Mouse (Mus musculus) forebrain, embryonic 15.5 days (tissue): Measurements from ENCODE around the gene Nsmf. TPM values are rescaled to one million over a fixed set of nuclear protein-coding genes. Genes with fewer than 3 reads are reported as not detected.

Experiments used
- ATAC-seq: fragments of 200-750 bp; cut with Nextera tagmentation; replicated peaks from 2 replicates; pipeline ENCODE4 v1.8.0; 2017; ENCODE audit warnings: mild to moderate bottlenecking, moderate TSS enrichment, moderate library complexity
- H3K27ac ChIP-seq: fragments of 300-500 bp; sonication (generic); replicated peaks from 2 replicates; pipeline ENCODE4 v1.5.1; 2015; ENCODE audit warnings: mild to moderate bottlenecking, inconsistent platforms
- H3K27me3 ChIP-seq: fragments of 300-500 bp; sonication (generic); 2 replicates; pipeline ENCODE4 v1.6.1; 2015; ENCODE audit warnings: inconsistent platforms
- H3K36me3 ChIP-seq: fragments of 300-500 bp; sonication (generic); 2 replicates; pipeline ENCODE4 v1.6.1; 2015; ENCODE audit warnings: mild to moderate bottlenecking, inconsistent platforms
- H3K4me1 ChIP-seq: fragments of 300-500 bp; sonication (generic); 2 replicates; pipeline ENCODE4 v1.6.1; 2015; ENCODE audit warnings: inconsistent platforms
- H3K4me2 ChIP-seq: fragments of 300-500 bp; sonication (generic); replicated peaks from 2 replicates; pipeline ENCODE4 v1.6.1; 2015; ENCODE audit warnings: mild to moderate bottlenecking, inconsistent platforms
- H3K4me3 ChIP-seq: fragments of 300-500 bp; sonication (generic); 2 replicates; pipeline ENCODE4 v1.5.1; 2015; ENCODE audit warnings: mild to moderate bottlenecking, inconsistent platforms
- H3K9ac ChIP-seq: fragments of 300-500 bp; sonication (generic); replicated peaks from 2 replicates; pipeline ENCODE4 v1.6.1; 2015; ENCODE audit warnings: mild to moderate bottlenecking, inconsistent platforms
- H3K9me3 ChIP-seq: fragments of 300-500 bp; sonication (generic); 2 replicates; pipeline ENCODE4 v1.6.1; 2016; ENCODE audit warnings: inconsistent platforms
- WGBS: fragments of 180-500 bp; shearing (Covaris S2); methylation state at CpG from one replicate; pipeline ENCODE4 v1.1.7; 2015; ENCODE audit warnings: mixed read lengths; 5-methylcytosine and 5-hydroxymethylcytosine counted together
- polyA plus RNA-seq: library from polyadenylated mRNA; unstranded; fragments of >200 nt; fragmentation: Nextera tagmentation; extraction: Ambion mirVana; gene quantifications from 2 replicates; pipeline ENCODE4 v1.2.1, GENCODE M21; 2015

Nsmf gene
- polyA plus RNA-seq, 1 experiment from 2014 or later, result 209 TPM

DNA sequence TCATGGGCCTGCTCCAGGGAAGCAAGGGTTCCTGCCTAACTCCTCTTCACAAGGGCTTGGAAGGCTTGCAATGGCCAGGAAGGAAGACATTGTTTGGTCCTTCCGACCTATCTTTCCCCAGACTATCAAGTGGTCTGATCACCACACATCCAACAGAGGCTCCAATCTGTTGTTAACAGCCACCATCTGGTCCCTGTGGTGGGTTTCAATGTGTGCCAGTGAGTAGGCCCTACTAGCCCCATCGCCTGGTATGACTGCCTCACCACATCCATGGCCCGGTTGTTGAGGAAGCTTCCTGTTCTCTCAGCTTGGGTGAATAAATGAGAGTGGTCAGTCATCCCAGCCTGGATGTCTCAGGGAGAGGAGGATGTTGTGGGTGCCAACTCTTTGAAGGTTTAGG is 34.5 kb downstream of the Nsmf start:
- Histone ChIP-seq H3K9me3 (no peaks in the 10 kb centered on the region), H3K36me3 (no peaks in the 10 kb centered on the region), H3K9ac (no peak overlapping the region), H3K27me3 (no peaks in the 10 kb centered on the region), H3K4me1 (no peaks in the 10 kb centered on the region), H3K4me2 (no peak overlapping the region), H3K27ac (no peak overlapping the region), H3K4me3 (no peak overlapping the region)
- 92% methylated on average over 3 of the region's 3 CpGs for WGBS
- no peak for ATAC-seq

DNA sequence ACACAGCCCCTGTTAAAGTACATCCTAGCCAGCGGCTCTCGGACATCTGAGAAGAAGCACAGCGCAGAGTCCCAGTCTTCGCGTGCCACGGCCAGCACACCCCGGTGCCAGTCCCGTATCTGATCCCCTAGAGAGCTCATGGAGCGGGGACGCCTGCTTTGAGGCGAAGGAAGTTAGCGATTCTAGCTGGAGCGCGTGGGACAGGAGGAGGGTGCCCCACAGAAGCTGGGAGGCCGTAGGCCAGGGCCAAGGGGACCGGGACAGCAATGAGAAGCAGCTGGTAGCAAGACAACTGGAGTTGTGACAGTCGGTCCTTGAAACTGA is 40.6 kb downstream of the Nsmf start:
- no peaks in the 10 kb centered on the region for H3K9me3 ChIP-seq
- H3K4me2 ChIP-seq, result no peak overlapping the region
- H3K4me3 ChIP-seq, result no peak overlapping the region
- peaks cover 4% of the 10 kb centered on the region; the same call in 1 of the 2 replicates for H3K4me1 ChIP-seq
- H3K9ac ChIP-seq, result no peak overlapping the region
- WGBS, result 48% methylated on average over 17 of the region's 17 CpGs
- no peak overlapping the region for H3K27ac ChIP-seq
- no peaks in the 10 kb centered on the region for H3K27me3 ChIP-seq
- no peak for ATAC-seq
- no peaks in the 10 kb centered on the region for H3K36me3 ChIP-seq

DNA sequence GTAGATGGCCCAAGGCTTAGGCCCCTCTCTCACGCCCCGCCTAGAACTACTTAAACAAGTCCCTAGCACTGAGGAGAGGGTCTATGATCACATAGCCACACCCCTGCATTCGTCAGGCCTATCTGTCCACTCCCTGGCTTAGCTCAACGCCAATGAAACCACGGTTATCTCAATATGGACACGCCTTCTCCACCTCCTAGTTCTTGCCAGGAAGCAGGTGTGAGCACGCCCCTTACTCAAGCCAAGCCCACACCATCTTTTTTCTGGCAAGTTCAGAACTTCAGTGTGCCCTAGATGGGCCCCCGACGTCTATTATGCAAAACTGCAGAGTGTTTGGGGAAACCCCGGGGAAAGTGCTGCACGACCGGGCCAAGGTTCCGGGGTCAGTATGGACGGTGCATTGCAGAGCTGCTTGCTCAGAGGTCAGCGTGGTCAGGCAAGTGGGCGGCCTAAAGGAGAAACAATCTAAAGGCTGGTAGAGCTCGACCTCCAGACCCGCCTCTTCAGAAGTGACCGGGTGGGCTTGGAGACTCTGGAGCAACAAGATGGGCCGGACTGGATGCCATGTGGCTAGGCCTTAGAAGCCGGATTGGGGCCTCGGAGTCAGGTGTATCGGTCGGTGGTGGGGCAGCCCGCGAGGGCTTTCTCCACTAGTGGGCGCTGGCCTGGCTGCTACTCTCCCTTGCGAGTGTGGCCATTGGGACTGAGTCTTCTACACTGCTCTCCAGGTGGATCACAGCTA is 41.1 kb downstream of the Nsmf start, which contains the start of gene Noxa1:
Gene Noxa1 (minus strand): TSS at position 41 of the 742 bp plus-strand sequence.
- Histone ChIP-seq H3K4me2 (no peak within 1 kb of the TSS), H3K4me3 (no peak within 1 kb of the TSS), H3K27ac (no peak within 1 kb of the TSS), H3K9me3 (no peaks in the 10 kb centered on the region), H3K36me3 (no peaks in the 10 kb centered on the region), H3K27me3 (no peaks in the 10 kb centered on the region), H3K9ac (no peak within 1 kb of the TSS), H3K4me1 (peaks cover 9% of the 10 kb centered on the region)
- 49% methylated on average over 28 of the region's 28 CpGs for WGBS
- no peak for ATAC-seq

DNA sequence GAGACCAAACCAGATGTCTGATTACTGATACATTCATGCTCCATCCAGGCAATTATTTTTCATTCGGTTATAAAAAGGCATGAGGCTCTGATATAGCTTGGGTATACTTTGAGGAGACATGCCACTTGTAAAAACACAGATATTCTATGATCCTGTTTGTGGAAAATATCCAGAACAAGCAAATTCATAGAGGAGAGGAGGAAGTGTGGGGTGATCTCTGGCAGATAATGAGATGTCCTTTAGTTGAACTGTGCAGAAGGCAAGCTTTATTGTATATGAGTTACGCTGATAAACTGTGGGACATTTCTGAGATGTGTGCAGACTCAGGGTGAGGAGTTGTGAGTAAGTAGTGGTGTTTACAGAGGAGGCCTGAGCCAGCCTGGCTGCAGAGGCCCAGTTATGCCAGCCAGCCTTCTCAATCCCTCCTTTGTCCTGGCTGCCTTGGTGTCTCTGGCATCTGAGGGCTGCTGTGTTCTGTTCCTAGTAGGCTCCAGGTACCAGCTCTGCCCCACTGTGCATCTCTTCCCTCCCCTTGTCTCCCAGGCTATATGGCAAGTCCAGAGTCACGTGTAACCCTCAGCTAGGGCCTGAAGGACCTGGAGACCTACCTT is 44.0 kb downstream of the Nsmf start:
- no peak overlapping the region for H3K4me3 ChIP-seq
- no peak overlapping the region for H3K4me2 ChIP-seq
- peaks cover 10% of the 10 kb centered on the region for H3K4me1 ChIP-seq
- no peaks in the 10 kb centered on the region for H3K9me3 ChIP-seq
- H3K27ac ChIP-seq, result no peak overlapping the region
- no peak overlapping the region for H3K9ac ChIP-seq
- no peak for ATAC-seq
- no peaks in the 10 kb centered on the region for H3K27me3 ChIP-seq
- no peaks in the 10 kb centered on the region for H3K36me3 ChIP-seq
- WGBS, result 78% methylated on average over 3 of the region's 3 CpGs

DNA sequence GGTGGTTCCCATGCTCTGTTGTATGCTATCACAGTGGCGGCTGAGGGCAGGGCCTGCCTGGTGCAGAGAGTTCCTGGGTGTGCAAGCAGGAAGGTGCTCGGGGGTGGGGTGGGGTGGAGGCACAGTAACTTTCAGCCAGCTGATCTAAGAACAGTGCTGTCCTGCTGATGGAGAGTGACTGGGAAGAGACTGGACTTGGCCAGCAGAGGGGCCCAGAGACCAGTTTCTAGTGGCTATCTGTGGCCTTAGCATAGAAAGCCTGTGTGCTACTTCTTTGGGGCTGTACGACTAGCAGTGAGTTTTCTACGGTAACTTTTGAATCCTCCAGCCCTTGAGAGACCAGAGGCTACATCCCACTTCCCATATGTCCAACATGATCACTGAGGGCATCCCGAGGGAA is 44.8 kb downstream of the Nsmf start:
- peak; percentile 46 for ATAC-seq
- no peak overlapping the region for H3K27ac ChIP-seq
- no peak overlapping the region for H3K9ac ChIP-seq
- H3K4me1 ChIP-seq, result peaks cover 10% of the 10 kb centered on the region
- no peaks in the 10 kb centered on the region for H3K9me3 ChIP-seq
- no peak overlapping the region for H3K4me2 ChIP-seq
- H3K27me3 ChIP-seq, result no peaks in the 10 kb centered on the region
- 38% methylated on average over 5 of the region's 5 CpGs for WGBS
- no peak overlapping the region for H3K4me3 ChIP-seq
- no peaks in the 10 kb centered on the region for H3K36me3 ChIP-seq

DNA sequence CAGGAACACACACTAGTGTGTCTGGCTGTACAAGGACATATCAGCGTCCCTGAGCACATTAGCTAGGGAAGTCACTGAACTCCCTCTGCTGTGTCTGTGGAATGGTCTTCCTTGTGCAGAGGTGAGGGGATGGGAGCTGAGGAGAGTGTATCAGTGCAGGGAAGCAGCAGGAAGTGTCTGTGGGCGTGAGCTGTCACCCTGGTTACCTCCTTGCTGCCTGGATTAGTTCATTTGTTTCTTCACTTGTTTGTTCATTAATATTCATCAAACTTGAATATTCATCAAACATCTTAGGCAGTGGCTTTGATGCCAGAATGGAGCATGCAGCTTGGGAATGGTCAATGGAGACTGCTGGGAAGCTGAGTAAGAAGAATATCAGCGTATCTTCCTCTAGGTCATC is 45.5 kb downstream of the Nsmf start:
- Histone ChIP-seq H3K4me3 (no peak overlapping the region), H3K9ac (no peak overlapping the region), H3K27ac (no peak overlapping the region), H3K4me2 (no peak overlapping the region), H3K36me3 (no peaks in the 10 kb centered on the region), H3K4me1 (peaks cover 10% of the 10 kb centered on the region), H3K27me3 (no peaks in the 10 kb centered on the region), H3K9me3 (no peaks in the 10 kb centered on the region)
- 41% methylated on average over 3 of the region's 3 CpGs for WGBS
- ATAC-seq, result peak; percentile 66; the same call in 1 of the 2 replicates

DNA sequence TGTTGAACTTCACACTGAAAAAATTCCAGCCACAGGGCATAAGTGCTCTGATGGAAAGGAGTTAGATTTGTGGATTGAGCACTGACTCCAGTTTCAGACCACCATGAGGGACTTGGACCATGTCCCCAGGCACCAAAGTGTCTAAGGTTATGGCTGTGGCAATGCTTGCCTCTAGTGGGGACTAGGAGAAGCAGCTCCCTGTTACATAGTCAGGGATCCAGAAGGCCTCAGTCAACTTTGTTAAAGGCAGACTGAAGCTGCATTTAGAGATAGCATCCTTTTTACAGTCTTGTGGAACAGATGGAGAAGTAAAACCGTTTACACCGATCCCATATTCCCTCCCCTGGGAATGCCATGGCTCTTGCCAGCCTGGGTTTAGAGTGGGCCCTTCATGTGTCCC is 50.0 kb downstream of the Nsmf start:
- no peak for ATAC-seq
- Histone ChIP-seq H3K4me1 (peaks cover 16% of the 10 kb centered on the region), H3K27me3 (no peaks in the 10 kb centered on the region), H3K27ac (no peak overlapping the region), H3K9ac (no peak overlapping the region), H3K4me2 (no peak overlapping the region), H3K9me3 (no peaks in the 10 kb centered on the region), H3K4me3 (no peak overlapping the region), H3K36me3 (no peaks in the 10 kb centered on the region)
- WGBS, result 90% methylated on average over 2 of the region's 2 CpGs

DNA sequence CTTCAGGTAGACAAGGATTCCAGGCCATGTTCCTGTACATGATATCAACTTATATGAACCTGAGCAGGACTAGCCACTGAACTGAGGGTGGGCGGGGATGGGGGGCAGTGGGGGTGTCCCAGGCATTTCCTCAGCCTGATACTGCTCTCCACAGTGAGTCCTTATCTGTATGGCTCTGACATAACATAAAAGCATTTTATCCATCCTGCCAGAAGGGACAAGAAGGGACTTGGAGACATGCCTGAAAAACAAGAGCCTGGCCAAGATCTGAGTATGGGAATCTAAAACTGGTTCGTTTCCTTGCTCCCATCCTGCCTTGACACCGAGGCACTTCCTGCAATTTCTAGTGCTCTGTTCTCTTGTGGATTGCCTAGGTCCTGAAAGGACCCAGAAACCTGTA is 51.9 kb downstream of the Nsmf start:
- Histone ChIP-seq H3K9me3 (no peaks in the 10 kb centered on the region), H3K36me3 (no peaks in the 10 kb centered on the region), H3K4me1 (peaks cover 6% of the 10 kb centered on the region; the same call in 1 of the 2 replicates), H3K27me3 (no peaks in the 10 kb centered on the region), H3K4me2 (no peak overlapping the region), H3K27ac (no peak overlapping the region), H3K9ac (no peak overlapping the region), H3K4me3 (no peak overlapping the region)
- ATAC-seq, result no peak
- 77% methylated on average over 3 of the region's 3 CpGs for WGBS

DNA sequence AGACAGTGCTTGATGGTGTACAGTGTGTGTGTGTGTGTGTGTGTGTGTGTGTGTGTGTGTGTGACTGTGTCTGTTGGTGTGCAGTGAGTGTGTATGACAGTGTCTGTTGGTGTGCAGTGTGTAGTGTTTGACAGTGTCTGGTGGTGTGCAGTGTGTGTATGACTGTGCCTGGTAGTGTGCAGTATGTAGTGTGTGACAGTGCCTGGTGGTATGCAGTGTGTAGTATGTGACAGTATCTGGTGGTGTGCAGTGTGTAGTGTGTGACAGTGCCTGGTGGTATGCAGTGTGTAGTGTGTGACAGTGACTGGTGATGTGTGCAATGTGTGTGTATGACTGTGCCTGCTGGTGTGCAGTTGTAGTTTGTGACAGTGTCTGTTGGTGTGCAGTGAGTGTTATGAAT is 55.3 kb downstream of the Nsmf start:
- Histone ChIP-seq H3K36me3 (no peaks in the 10 kb centered on the region), H3K4me3 (no peak overlapping the region), H3K4me2 (no peak overlapping the region), H3K4me1 (peaks cover 6% of the 10 kb centered on the region; the same call in 1 of the 2 replicates), H3K27me3 (no peaks in the 10 kb centered on the region), H3K9ac (no peak overlapping the region), H3K27ac (no peak overlapping the region), H3K9me3 (no peaks in the 10 kb centered on the region)
- no peak for ATAC-seq

DNA sequence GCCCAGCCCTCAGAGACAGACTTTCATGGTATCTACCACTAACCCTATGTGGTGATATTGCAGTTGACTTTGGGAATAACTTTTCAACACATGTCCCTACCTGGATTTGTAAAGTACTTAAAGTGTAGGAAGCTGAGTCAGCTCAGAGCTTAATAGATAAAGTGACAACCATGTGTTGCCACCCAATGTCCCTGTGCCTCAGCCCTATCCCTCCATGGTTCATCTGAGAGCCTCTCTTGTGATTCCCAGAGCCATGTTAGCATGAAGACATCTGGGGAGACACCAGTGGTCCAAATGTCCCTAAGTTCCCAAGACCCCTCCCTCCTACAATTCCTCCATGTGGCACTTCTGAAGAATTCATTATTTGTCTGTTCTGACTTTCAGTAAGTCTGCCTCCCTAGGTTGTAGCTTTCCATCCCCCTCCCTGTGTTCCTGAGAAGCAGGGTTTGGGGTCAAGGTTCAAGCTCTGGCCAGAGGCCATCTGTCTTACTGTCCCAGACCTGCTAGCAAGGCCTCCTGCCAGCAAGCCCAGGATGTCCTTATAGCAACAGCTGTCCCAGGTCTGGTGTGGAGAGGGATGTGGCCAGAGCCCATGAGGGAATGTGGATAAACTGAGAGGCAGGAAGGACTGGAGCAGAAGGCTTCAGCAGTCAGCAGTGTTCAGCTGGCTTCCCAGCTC is 56.5 kb downstream of the Nsmf start:
- Histone ChIP-seq H3K27ac (no peak overlapping the region; the same call in 1 of the 2 replicates), H3K9me3 (no peaks in the 10 kb centered on the region), H3K27me3 (no peaks in the 10 kb centered on the region), H3K9ac (no peak overlapping the region), H3K36me3 (no peaks in the 10 kb centered on the region), H3K4me1 (peaks cover 6% of the 10 kb centered on the region; the same call in 1 of the 2 replicates), H3K4me2 (no peak overlapping the region), H3K4me3 (no peak overlapping the region)
- no peak for ATAC-seq

DNA sequence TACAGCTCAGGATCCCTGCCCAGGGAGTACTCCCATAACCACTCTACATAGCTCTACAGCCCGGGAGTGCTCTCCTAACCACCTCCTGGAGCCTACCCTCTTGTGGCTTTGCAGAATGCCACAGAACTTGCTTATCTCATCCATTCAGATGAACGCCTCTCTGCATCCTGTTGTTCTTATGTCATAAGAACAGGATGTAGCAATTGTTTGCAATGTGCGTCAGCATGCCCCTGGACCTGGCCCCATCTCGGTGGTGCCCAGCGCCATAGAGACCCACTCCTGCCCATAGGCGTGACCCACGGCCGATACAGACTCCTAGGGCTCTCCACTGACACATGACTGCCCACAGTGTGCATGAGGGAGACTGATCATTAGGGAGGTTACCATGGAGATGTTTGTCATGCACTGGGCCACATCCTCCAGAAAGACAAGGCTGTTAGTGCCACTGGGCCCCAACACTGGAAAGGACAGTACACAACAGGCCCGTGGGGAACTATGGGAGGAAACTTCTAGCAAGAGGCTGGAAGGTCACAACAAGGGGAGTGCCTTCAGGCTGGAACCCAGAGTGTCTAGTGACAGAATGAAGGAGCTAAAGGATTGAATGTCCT is 57.1 kb downstream of the Nsmf start:
- H3K4me2 ChIP-seq, result no peak overlapping the region
- H3K27me3 ChIP-seq, result no peaks in the 10 kb centered on the region
- H3K4me3 ChIP-seq, result no peak overlapping the region
- WGBS, result 64% methylated on average over 9 of the region's 9 CpGs
- no peak for ATAC-seq
- no peaks in the 10 kb centered on the region for H3K36me3 ChIP-seq
- no peak overlapping the region for H3K9ac ChIP-seq
- H3K4me1 ChIP-seq, result peaks cover 3% of the 10 kb centered on the region; the same call in 1 of the 2 replicates
- no peak overlapping the region for H3K27ac ChIP-seq
- no peaks in the 10 kb centered on the region for H3K9me3 ChIP-seq
